Mouse (Mus musculus): ENCODE data around the gene Ctdspl.

The Ctdspl gene

GRCm38 (mm10) chr9:118949654-118950053 lies 23.4 kb downstream of the Ctdspl start:
- DNase-seq (ENCODE audit: low read depth, low spot score) = no peak

- DNase-seq (ENCODE audit: low read depth, low spot score) = no peak
Observed at GRCm38 (mm10) chr9:118950061-118950460, 23.8 kb downstream of the Ctdspl start.

- no peak for DNase-seq (ENCODE audit: low read depth, low spot score)
Observed at GRCm38 (mm10) chr9:118950751-118951150, 24.5 kb downstream of the Ctdspl start.

GRCm38 (mm10) chr9:118951381-118951780 lies 25.1 kb downstream of the Ctdspl start:
- DNase-seq (ENCODE audit: low read depth, low spot score) = no peak

- DNase-seq (ENCODE audit: low read depth, low spot score) = no peak
Observed at GRCm38 (mm10) chr9:118952180-118952579, 25.9 kb downstream of the Ctdspl start.

- DNase-seq (ENCODE audit: low read depth, low spot score) = no peak
Observed at GRCm38 (mm10) chr9:118953465-118954194, 27.4 kb downstream of the Ctdspl start.

- DNase-seq (ENCODE audit: low read depth, low spot score) = no peak
Observed at GRCm38 (mm10) chr9:118958802-118959201, 32.5 kb downstream of the Ctdspl start.

GRCm38 (mm10) chr9:118960415-118961091 lies 34.3 kb downstream of the Ctdspl start:
- DNase-seq (ENCODE audit: low read depth, low spot score) = no peak

- no peak for DNase-seq (ENCODE audit: low read depth, low spot score)
Observed at GRCm38 (mm10) chr9:118963149-118963548, 36.9 kb downstream of the Ctdspl start.

- DNase-seq (ENCODE audit: low read depth, low spot score) = no peak
Observed at GRCm38 (mm10) chr9:118964263-118965034, 38.2 kb downstream of the Ctdspl start.

GRCm38 (mm10) chr9:118969810-118970209 lies 43.6 kb downstream of the Ctdspl start:
- DNase-seq (ENCODE audit: low read depth, low spot score) = no peak

GRCm38 (mm10) chr9:118973028-118973427 lies 46.8 kb downstream of the Ctdspl start:
- no peak for DNase-seq (ENCODE audit: low read depth, low spot score)

- no peak for DNase-seq (ENCODE audit: low read depth, low spot score)
Observed at GRCm38 (mm10) chr9:118973566-118973965, 47.3 kb downstream of the Ctdspl start.

- no peak for DNase-seq (ENCODE audit: low read depth, low spot score)
Observed at GRCm38 (mm10) chr9:118974148-118974547, 47.9 kb downstream of the Ctdspl start.

GRCm38 (mm10) chr9:118975211-118975671 lies 49.0 kb downstream of the Ctdspl start:
- DNase-seq (ENCODE audit: low read depth, low spot score) = no peak

GRCm38 (mm10) chr9:118975758-118976157 lies 49.5 kb downstream of the Ctdspl start:
- no peak for DNase-seq (ENCODE audit: low read depth, low spot score)

- DNase-seq (ENCODE audit: low read depth, low spot score) = no peak
Observed at GRCm38 (mm10) chr9:118976561-118976960, 50.3 kb downstream of the Ctdspl start.

- DNase-seq (ENCODE audit: low read depth, low spot score) = no peak
Observed at GRCm38 (mm10) chr9:118977425-118977824, 51.2 kb downstream of the Ctdspl start.

- DNase-seq (ENCODE audit: low read depth, low spot score) = no peak
Observed at GRCm38 (mm10) chr9:118980411-118980823, 54.2 kb downstream of the Ctdspl start.

- DNase-seq (ENCODE audit: low read depth, low spot score) = no peak
Observed at GRCm38 (mm10) chr9:118984650-118985432, 58.6 kb downstream of the Ctdspl start.

- DNase-seq (ENCODE audit: low read depth, low spot score) = no peak
Observed at GRCm38 (mm10) chr9:118986286-118986685, 60.0 kb downstream of the Ctdspl start.

Measured in WW6 (cell line).